ENCODE assay signal across 14 mouse cellular contexts in genomic region chr1:157801151-157801550, GRCm38 (mm10).
DNase-seq lines count a peak whose midpoint lies in the region.
"Had no signal": no experiment of that assay in that cellular context is flagged by ENCODE, and none has a peak within 500 bp of the region (broad histone marks: within the 10 kb centered on the region; RNA-seq: fewer than 3 reads in every experiment).

No protein-coding gene starts in this region.

- peak; percentile 51 to 63 for DNase-seq in cerebellum, postnatal 10 days
- no peak for DNase-seq in cerebellum, adult 11-12 months
- DNase-seq in cerebellum, postnatal 14 days: peak; percentile 34 to 55
- DNase-seq in cerebellum, postnatal 36 days: no peak
- DNase-seq: adrenal gland, adult 2 months; adrenal gland, adult 8-10 months; adrenal gland, postnatal 10 days; adrenal gland, postnatal 14 days; adrenal gland, postnatal 25 days; adrenal gland, postnatal 36 days; B cell, adult 2 months; cerebellum, adult 11 months; cerebellum, adult 18-20 months; cerebellum, adult 2 months had no signal

Comparison
In these comparisons a context has a peak if more than half of its experiments do, and no peak if none do; other contexts are left out.
1. DNase-seq: peak in cerebellum, postnatal 10 days (2 of 2) and cerebellum, postnatal 14 days (2 of 2); none in cerebellum, adult 11-12 months (single experiment) and cerebellum, postnatal 36 days (0 of 2).